Comparison of ENCODE assay signal across 49 mouse cellular contexts in the genomic region with DNA sequence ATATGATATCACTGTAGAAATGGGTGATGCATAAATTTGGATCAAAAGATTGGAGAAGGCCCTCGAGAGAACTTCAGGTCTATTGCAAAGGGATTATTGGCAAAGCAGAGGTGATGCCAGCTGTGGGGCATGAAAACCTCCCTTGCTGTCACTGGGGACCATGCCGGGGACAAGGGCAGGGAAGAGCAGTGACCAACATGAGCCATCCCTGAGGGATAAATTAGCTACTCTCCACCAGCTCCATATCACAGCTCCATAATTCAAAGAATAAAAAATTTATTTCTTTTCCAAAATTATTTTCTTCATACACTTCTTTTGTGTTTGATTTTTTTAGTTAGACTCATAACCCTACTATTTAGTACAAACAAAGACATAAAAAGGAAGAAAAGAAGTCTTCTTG. TPM values are rescaled to one million over a fixed set of nuclear protein-coding genes. Genes with fewer than 3 reads are reported as not detected.
"Had no signal": no experiment of that assay in that cellular context is flagged by ENCODE, and none has a peak within 500 bp of the region (broad histone marks: within the 10 kb centered on the region; RNA-seq: fewer than 3 reads in every experiment).

Olfr984 (minus strand) TSS at position 101 of the 400 bp plus-strand sequence.

- H3K36me3 ChIP-seq: heart, embryonic 10.5 days; heart, embryonic 12.5 days; heart, embryonic 13.5 days; heart, embryonic 15.5 days; hindbrain, embryonic 10.5 days; hindbrain, embryonic 12.5 days; hindbrain, embryonic 13.5 days; hindbrain, embryonic 15.5 days; intestine, embryonic 15.5 days; kidney, embryonic 15.5 days had no signal

- H3K4me2 ChIP-seq: heart, embryonic 11.5 days; heart, embryonic 12.5 days; heart, embryonic 13.5 days; heart, embryonic 15.5 days; hindbrain, embryonic 12.5 days; hindbrain, embryonic 13.5 days; hindbrain, embryonic 14.5 days; hindbrain, embryonic 15.5 days; intestine, embryonic 15.5 days; kidney, embryonic 15.5 days had no signal

- H3K27me3 ChIP-seq: heart, embryonic 12.5 days; heart, embryonic 13.5 days; heart, embryonic 15.5 days; hindbrain, embryonic 12.5 days; hindbrain, embryonic 13.5 days; hindbrain, embryonic 15.5 days; intestine, embryonic 15.5 days; kidney, embryonic 15.5 days had no signal

- H3K9ac ChIP-seq: heart, embryonic 12.5 days; heart, embryonic 13.5 days; heart, embryonic 15.5 days; hindbrain, embryonic 12.5 days; hindbrain, embryonic 13.5 days; hindbrain, embryonic 14.5 days; hindbrain, embryonic 15.5 days; intestine, embryonic 15.5 days; kidney, embryonic 15.5 days had no signal

- H3K4me1 ChIP-seq: heart, embryonic 10.5 days; heart, embryonic 12.5 days; heart, embryonic 13.5 days; heart, embryonic 15.5 days; hindbrain, embryonic 10.5 days; hindbrain, embryonic 12.5 days; hindbrain, embryonic 13.5 days; hindbrain, embryonic 15.5 days had no signal

- H3K9me3 ChIP-seq: heart, embryonic 10.5 days; heart, embryonic 13.5 days; heart, embryonic 15.5 days; hindbrain, embryonic 10.5 days; hindbrain, embryonic 12.5 days; hindbrain, embryonic 13.5 days; hindbrain, embryonic 15.5 days; intestine, embryonic 15.5 days; kidney, embryonic 15.5 days had no signal

- DNase-seq: heart, postnatal 10 days; heart, postnatal 14 days; heart, postnatal 36 days; heart, postnatal 4 days; kidney, adult 11 months; kidney, adult 18-20 months; kidney, adult 2 months; kidney, adult 8-10 months; kidney, adult 9 months; kidney, postnatal 10 days; kidney, postnatal 14 days; kidney, postnatal 25 days; kidney, postnatal 36 days; kidney, postnatal 4 days; layer of hippocampus, adult 9-11 months; layer of hippocampus, postnatal 36 days had no signal

- H3K27ac ChIP-seq: heart, embryonic 10.5 days; heart, embryonic 13.5 days; heart, embryonic 15.5 days; hindbrain, embryonic 10.5 days; hindbrain, embryonic 12.5 days; hindbrain, embryonic 13.5 days; hindbrain, embryonic 14.5 days; hindbrain, embryonic 15.5 days; hindbrain, postnatal 0 days; intestine, embryonic 15.5 days; kidney, postnatal 0 days; layer of hippocampus, adult 2 months; left cerebral cortex, adult 2 months had no signal

- H3K4me3 ChIP-seq: heart, embryonic 10.5 days; heart, embryonic 12.5 days; heart, embryonic 13.5 days; heart, embryonic 15.5 days; hindbrain, embryonic 10.5 days; hindbrain, embryonic 12.5 days; hindbrain, embryonic 13.5 days; hindbrain, embryonic 15.5 days; intestine, embryonic 15.5 days; kidney, embryonic 15.5 days; layer of hippocampus, adult 2 months; left cerebral cortex, adult 2 months had no signal

RNA-seq across cellular contexts. Expression of gene Olfr984, which starts in this region (rescaled TPM):
- total RNA-seq: heart, postnatal 10 days; heart, postnatal 14 days; heart, postnatal 25 days; heart, postnatal 36 days; heart, postnatal 4 days; hematopoietic stem cell, adult 5-6 weeks; hindbrain, postnatal 0 days; layer of hippocampus, adult 18-20 months; layer of hippocampus, adult 2 months; layer of hippocampus, postnatal 25 days; layer of hippocampus, postnatal 36 days; left cerebral cortex, adult 18-20 months; left cerebral cortex, adult 2 months had no signal
- polyA plus RNA-seq: heart, embryonic 10.5 days; heart, embryonic 11.5 days; heart, embryonic 12.5 days; heart, embryonic 13.5 days; heart, embryonic 14.5 days; heart, embryonic 15.5 days; heart, embryonic 16.5 days; heart, postnatal 0 days; hindbrain, embryonic 10.5 days; hindbrain, embryonic 11.5 days; hindbrain, embryonic 12.5 days; hindbrain, embryonic 13.5 days; hindbrain, embryonic 14.5 days; hindbrain, embryonic 15.5 days; hindbrain, embryonic 16.5 days; hindbrain, postnatal 0 days; inflammation-experienced regulatory T-cells, adult 6 months; intestine, embryonic 14.5 days; intestine, embryonic 15.5 days; intestine, embryonic 16.5 days; intestine, postnatal 0 days; kidney, adult 2 months; kidney, embryonic 14.5 days; kidney, embryonic 15.5 days; kidney, embryonic 16.5 days; kidney, postnatal 0 days; large intestine, adult 2 months had no signal
